Mouse (Mus musculus): ENCODE results near the gene Sbno2.

GRCm38 (mm10) chr10:80130403-80131031 lies 25.1 kb upstream of the Sbno2 start:
- no peak for TF ChIP-seq CTCF (conservative IDR thresholded peaks at IDR 0.05 in 1 of 2, IDR thresholded peaks at IDR 0.05 in 1 of 2; ENCODE audit: low read depth in 2 of 2, low read length in 2 of 2)
- TF ChIP-seq POLR2A (IDR thresholded peaks at IDR 0.05; ENCODE audit: low read depth, low read length), result no peak
- no peak for TF ChIP-seq TBP (conservative IDR thresholded peaks at IDR 0.05; ENCODE audit: low read depth, low read length)
- no peak for TF ChIP-seq PAX5 (IDR thresholded peaks at IDR 0.05; ENCODE audit: low read length)
- TF ChIP-seq EP300 (IDR thresholded peaks at IDR 0.05; ENCODE audit: low read length), result no peak
- no peak for TF ChIP-seq ZC3H11A (IDR thresholded peaks at IDR 0.05; ENCODE audit: low read depth, low read length)
- TF ChIP-seq JUND (conservative IDR thresholded peaks at IDR 0.05; ENCODE audit: low read depth, low read length), result no peak

All from CH12.LX (cell line).